Mouse (Mus musculus) myocyte (in vitro differentiated cells): ENCODE measurements around the gene Larp1. TPM values are rescaled to one million over a fixed set of nuclear protein-coding genes. Genes with fewer than 3 reads are reported as not detected.

Source experiments
- H3K27me3 ChIP-seq: one replicate; pipeline ENCODE4 v1.6.1; 2011; ENCODE audit not compliant: control insufficient read depth, insufficient read depth, insufficient read length
- H3K36me3 ChIP-seq: one replicate; pipeline ENCODE4 v1.6.1; 2011; ENCODE audit not compliant: control insufficient read depth, insufficient read depth
- H3K4me2 ChIP-seq: one replicate; pipeline ENCODE4 v1.6.1; 2011; ENCODE audit warnings: low read depth, control low read depth
- H3K4me3 ChIP-seq: one replicate; pipeline ENCODE4 v1.5.1; 2011; ENCODE audit warnings: mild to moderate bottlenecking, control low read depth, moderate library complexity
- H3K79me2 ChIP-seq: one replicate; pipeline ENCODE4 v1.6.1; 2011; ENCODE audit not compliant: control insufficient read depth, insufficient read depth
- H3ac ChIP-seq: one replicate; pipeline ENCODE4 v1.6.1; 2011; ENCODE audit not compliant: control insufficient read depth, insufficient read length
- CEBPB ChIP-seq: IDR thresholded peaks from 2 replicates; pipeline ENCODE4 v1.6.1; 2011; ENCODE audit warnings: mild to moderate bottlenecking, moderate library complexity; ENCODE audit not compliant: poor library complexity, insufficient read depth, severe bottlenecking
- E2F4 ChIP-seq: IDR thresholded peaks from one replicate; pipeline ENCODE4 v1.6.1; 2011; ENCODE audit warnings: mild to moderate bottlenecking, control low read depth, moderate library complexity; ENCODE audit not compliant: insufficient read depth
- MAX ChIP-seq: IDR thresholded peaks from one replicate; pipeline ENCODE4 v1.6.1; 2011; ENCODE audit warnings: low read depth, mild to moderate bottlenecking, control low read depth
- MYOD1 ChIP-seq, 3 experiments: IDR thresholded peaks; one replicate each; pipeline ENCODE4 v1.6.1; 2011; ENCODE audit warnings: control low read depth in 2 of 3, low read depth in 2 of 3, mild to moderate bottlenecking in 2 of 3, moderate library complexity in 1 of 3; ENCODE audit not compliant: insufficient read length in 2 of 3, control insufficient read depth in 1 of 3
- MYOG ChIP-seq, 3 experiments: IDR thresholded peaks; one replicate each; pipeline ENCODE4 v1.6.1; 2011; ENCODE audit warnings: control low read depth in 2 of 3, low read depth in 2 of 3, mild to moderate bottlenecking in 2 of 3; ENCODE audit not compliant: insufficient read length in 2 of 3, control insufficient read depth in 1 of 3, insufficient read depth in 1 of 3
- POLR2A ChIP-seq: IDR thresholded peaks from one replicate; pipeline ENCODE4 v1.6.1; 2011; ENCODE audit warnings: low read depth, mild to moderate bottlenecking, control low read depth, moderate library complexity; ENCODE audit not compliant: insufficient read length
- POLR2AphosphoS2 ChIP-seq: IDR thresholded peaks from one replicate; pipeline ENCODE4 v1.6.1; 2011; ENCODE audit warnings: low read depth, control low read depth; ENCODE audit not compliant: insufficient read length
- REST ChIP-seq: IDR thresholded peaks from one replicate; pipeline ENCODE4 v1.6.1; 2011; ENCODE audit warnings: mild to moderate bottlenecking, control low read depth, moderate library complexity; ENCODE audit not compliant: insufficient read depth, insufficient read length
- SRF ChIP-seq: IDR thresholded peaks from one replicate; pipeline ENCODE4 v1.6.1; 2011; ENCODE audit warnings: low read depth; ENCODE audit not compliant: control insufficient read depth, insufficient read length
- TCF12 ChIP-seq: IDR thresholded peaks from one replicate; pipeline ENCODE4 v1.6.1; 2011; ENCODE audit warnings: mild to moderate bottlenecking, control low read depth; ENCODE audit not compliant: poor library complexity, insufficient read depth, severe bottlenecking
- TCF3 ChIP-seq: IDR thresholded peaks from one replicate; pipeline ENCODE4 v1.6.1; 2011; ENCODE audit warnings: low read depth, control low read depth; ENCODE audit not compliant: insufficient read length
- USF1 ChIP-seq: IDR thresholded peaks from one replicate; pipeline ENCODE4 v1.6.1; 2011; ENCODE audit warnings: low read depth, mild to moderate bottlenecking, control low read depth, moderate library complexity
- polyA plus RNA-seq: library from polyadenylated mRNA; unstranded; fragments of >200 nt; fragmentation: generic; extraction: Trizol; gene quantifications from one replicate; pipeline ENCODE4 v1.2.1, GENCODE M21; 2012; ENCODE audit warnings: missing spikeins

The Larp1 gene
- polyA plus RNA-seq, 1 experiment = 67.6 TPM

- peak overlapping the region; percentile 25 for H3K4me2 ChIP-seq
- H3K4me3 ChIP-seq = peak overlapping the region; percentile 78
- peaks cover 76% of the 10 kb centered on the region for H3K79me2 ChIP-seq
- no peak for TF ChIP-seq USF1
- TF ChIP-seq E2F4 = no peak
- no peak overlapping the region for H3ac ChIP-seq
- no peaks in the 10 kb centered on the region for H3K36me3 ChIP-seq
- no peaks in the 10 kb centered on the region for H3K27me3 ChIP-seq
Observed at GRCm38 (mm10) chr11:58011813-58012212, 2.9 kb downstream of the Larp1 start.

GRCm38 (mm10) chr11:58012674-58013073, 3.8 kb downstream of the Larp1 start:
- Histone ChIP-seq H3K36me3 (no peaks in the 10 kb centered on the region), H3ac (no peak overlapping the region), H3K4me2 (no peak overlapping the region), H3K79me2 (peaks cover 84% of the 10 kb centered on the region), H3K27me3 (no peaks in the 10 kb centered on the region), H3K4me3 (no peak overlapping the region)
- TF ChIP-seq POLR2A (no peak), MYOG (IDR thresholded peaks at IDR 0.05; ENCODE audit: control insufficient read depth in 1 of 3, insufficient read depth in 1 of 3, insufficient read length in 2 of 3, low read depth in 2 of 3) (no peak), POLR2AphosphoS2 (no peak), SRF (no peak), MYOD1 (IDR thresholded peaks at IDR 0.05; ENCODE audit: control insufficient read depth in 1 of 3, insufficient read length in 2 of 3, low read depth in 2 of 3) (no peak), MAX (no peak), TCF12 (no peak), REST (no peak), USF1 (no peak), E2F4 (no peak), CEBPB (no peak), TCF3 (no peak)

- H3K79me2 ChIP-seq = peaks cover 89% of the 10 kb centered on the region
- no peak for TF ChIP-seq MAX
- TF ChIP-seq CEBPB = no peak
- TF ChIP-seq MYOG (IDR thresholded peaks at IDR 0.05; ENCODE audit: control insufficient read depth in 1 of 3, insufficient read depth in 1 of 3, insufficient read length in 2 of 3, low read depth in 2 of 3) = no peak
- H3ac ChIP-seq = no peak overlapping the region
- H3K36me3 ChIP-seq = no peaks in the 10 kb centered on the region
- H3K27me3 ChIP-seq = no peaks in the 10 kb centered on the region
- H3K4me2 ChIP-seq = no peak overlapping the region
- no peak overlapping the region for H3K4me3 ChIP-seq
Observed at GRCm38 (mm10) chr11:58013100-58013499, 4.2 kb downstream of the Larp1 start.

GRCm38 (mm10) chr11:58014604-58015003, 5.7 kb downstream of the Larp1 start:
- H3K4me2 ChIP-seq = no peak overlapping the region
- no peaks in the 10 kb centered on the region for H3K36me3 ChIP-seq

GRCm38 (mm10) chr11:58015339-58015738, 6.5 kb downstream of the Larp1 start:
- H3K4me3 ChIP-seq = no peak overlapping the region
- no peak for TF ChIP-seq REST
- H3K79me2 ChIP-seq = peaks cover 100% of the 10 kb centered on the region
- no peak overlapping the region for H3ac ChIP-seq
- no peaks in the 10 kb centered on the region for H3K27me3 ChIP-seq
- no peaks in the 10 kb centered on the region for H3K36me3 ChIP-seq
- H3K4me2 ChIP-seq = no peak overlapping the region

More at GRCm38 (mm10) chr11:58014604-58015003, 5.7 kb downstream of the Larp1 start:
- TF ChIP-seq REST (no peak), E2F4 (no peak), MAX (no peak), POLR2AphosphoS2 (no peak), CEBPB (no peak), POLR2A (no peak), TCF12 (no peak), MYOG (IDR thresholded peaks at IDR 0.05; ENCODE audit: control insufficient read depth in 1 of 3, insufficient read depth in 1 of 3, insufficient read length in 2 of 3, low read depth in 2 of 3) (no peak), TCF3 (no peak), MYOD1 (IDR thresholded peaks at IDR 0.05; ENCODE audit: control insufficient read depth in 1 of 3, insufficient read length in 2 of 3, low read depth in 2 of 3) (no peak), SRF (no peak), USF1 (no peak)
- H3ac ChIP-seq = no peak overlapping the region
- H3K27me3 ChIP-seq = no peaks in the 10 kb centered on the region
- H3K79me2 ChIP-seq = peaks cover 99% of the 10 kb centered on the region
- H3K4me3 ChIP-seq = no peak overlapping the region

- H3ac ChIP-seq = no peak overlapping the region
- H3K27me3 ChIP-seq = no peaks in the 10 kb centered on the region
- H3K4me3 ChIP-seq = no peak overlapping the region
- no peak overlapping the region for H3K4me2 ChIP-seq
- peaks cover 100% of the 10 kb centered on the region for H3K79me2 ChIP-seq
- no peaks in the 10 kb centered on the region for H3K36me3 ChIP-seq
- no peak for TF ChIP-seq MAX
- TF ChIP-seq MYOD1 (IDR thresholded peaks at IDR 0.05; ENCODE audit: control insufficient read depth in 1 of 3, insufficient read length in 2 of 3, low read depth in 2 of 3) = no peak
- no peak for TF ChIP-seq POLR2A
- no peak for TF ChIP-seq TCF3
- TF ChIP-seq TCF12 = no peak
- no peak for TF ChIP-seq REST
- no peak for TF ChIP-seq USF1
- no peak for TF ChIP-seq MYOG (IDR thresholded peaks at IDR 0.05; ENCODE audit: control insufficient read depth in 1 of 3, insufficient read depth in 1 of 3, insufficient read length in 2 of 3, low read depth in 2 of 3)
Observed at GRCm38 (mm10) chr11:58016371-58016770, 7.5 kb downstream of the Larp1 start.
